Mouse (Mus musculus): ENCODE data around the gene Serpinb6c.
A peak's percentile ranks its signal among the peaks of the same experiment; 100 is the strongest.
"Not testable (repeated sequence)": the region's sequence is repeated elsewhere in the genome, so short reads cannot be mapped to it uniquely, and the experiment has no call there.

Gene Serpinb6c

GRCm38 (mm10) chr13:33905176-33905954 lies at the start of gene Serpinb6c:
Serpinb6c (minus strand) TSS chr13:33905708.
- no peak for DNase-seq

GRCm38 (mm10) chr13:33952947-33953346 lies 47.4 kb upstream of the Serpinb6c start:
- DNase-seq = no peak

- no peak for DNase-seq
Observed at GRCm38 (mm10) chr13:33952075-33952449, 46.6 kb upstream of the Serpinb6c start.

- no peak for DNase-seq
Observed at GRCm38 (mm10) chr13:33951308-33952074, 46.0 kb upstream of the Serpinb6c start.

- peak; percentile 20 to 28 for DNase-seq
Observed at GRCm38 (mm10) chr13:33942212-33942779, 36.8 kb upstream of the Serpinb6c start.

GRCm38 (mm10) chr13:33941288-33941808 lies 35.8 kb upstream of the Serpinb6c start:
- DNase-seq = no peak

GRCm38 (mm10) chr13:33937587-33937986 lies 32.1 kb upstream of the Serpinb6c start:
- DNase-seq = not testable (repeated sequence)

- no peak for DNase-seq
Observed at GRCm38 (mm10) chr13:33937151-33937550, 31.6 kb upstream of the Serpinb6c start.

- peak; percentile 78 to 80 for DNase-seq
Observed at GRCm38 (mm10) chr13:33935465-33936181, 30.1 kb upstream of the Serpinb6c start.

- DNase-seq = peak in 1 of 2 experiments; percentile 11
Observed at GRCm38 (mm10) chr13:33934743-33935142, 29.2 kb upstream of the Serpinb6c start.

- no peak for DNase-seq
Observed at GRCm38 (mm10) chr13:33930912-33931311, 25.4 kb upstream of the Serpinb6c start.

- no peak for DNase-seq
Observed at GRCm38 (mm10) chr13:33930281-33930680, 24.8 kb upstream of the Serpinb6c start.

GRCm38 (mm10) chr13:33921699-33922098 lies 16.2 kb upstream of the Serpinb6c start:
- DNase-seq = no peak

GRCm38 (mm10) chr13:33921041-33921440 lies 15.5 kb upstream of the Serpinb6c start:
- DNase-seq = no peak

GRCm38 (mm10) chr13:33906821-33907220 lies 1.3 kb upstream of the Serpinb6c start:
- no peak for DNase-seq

GRCm38 (mm10) chr13:33903290-33903689 lies 2.2 kb downstream of the Serpinb6c start:
- no peak for DNase-seq

GRCm38 (mm10) chr13:33894207-33894606 lies 11.3 kb downstream of the Serpinb6c start:
- DNase-seq = peak; percentile 30 to 33

GRCm38 (mm10) chr13:33843308-33843707 lies 62.2 kb downstream of the Serpinb6c start, which contains the start of gene Serpinb6e:
Serpinb6e (minus strand) TSS chr13:33843408.
- DNase-seq = no peak

GRCm38 (mm10) chr13:33830751-33831150 lies 74.8 kb downstream of the Serpinb6c start:
- DNase-seq = no peak

All from cerebellum, adult 18-20 months (tissue).